Mouse (Mus musculus): Measurements from ENCODE around the gene Creb5.

- no peak for TF ChIP-seq CTCF (IDR thresholded peaks at IDR 0.05; ENCODE audit: insufficient read depth, low read length)
- TF ChIP-seq POLR2A (IDR thresholded peaks at IDR 0.05; ENCODE audit: borderline replicate concordance, extremely low read depth, low read depth, low read length) = no peak; the same call in 1 of the 2 replicates
These were observed at the start of gene Creb5 for GRCm38 (mm10) chr6:53287038-53287561.

Data from lung, adult 2 months (tissue).